Mouse (Mus musculus) neural tube, embryonic 10.5 days (tissue): Measurements from ENCODE around the gene Stag1.

ENCODE experiments used
- DNase-seq: peaks from one replicate; pipeline ENCODE4 v3.0.0-alpha.2; 2017; ENCODE audit warnings: low spot score; ENCODE audit errors: extremely low spot score

The Stag1 gene

GRCm38 (mm10) chr9:100597546-100597945 is at the start of gene Stag1:
Gene Stag1 (plus strand): TSS chr9:100597798.
- DNase-seq: no peak

GRCm38 (mm10) chr9:100548313-100548712 is 49.3 kb upstream of the Stag1 start:
- DNase-seq: no peak

GRCm38 (mm10) chr9:100555686-100556085 is 41.9 kb upstream of the Stag1 start:
- DNase-seq: no peak

- no peak for DNase-seq
Observed at GRCm38 (mm10) chr9:100558023-100558573, 39.5 kb upstream of the Stag1 start.

- DNase-seq: no peak
Observed at GRCm38 (mm10) chr9:100558991-100559390, 38.6 kb upstream of the Stag1 start.

- no peak for DNase-seq
Observed at GRCm38 (mm10) chr9:100560251-100560890, 37.2 kb upstream of the Stag1 start.

- peak; percentile 51 for DNase-seq
Observed at GRCm38 (mm10) chr9:100569798-100570625, 27.6 kb upstream of the Stag1 start.

- peak; percentile 85 for DNase-seq
Observed at GRCm38 (mm10) chr9:100570626-100571233, 26.9 kb upstream of the Stag1 start, which contains the start of gene Slc35g2. Gene Slc35g2 (minus strand): TSS chr9:100571090.

- DNase-seq: no peak
Observed at GRCm38 (mm10) chr9:100571511-100571910, 26.1 kb upstream of the Stag1 start.

GRCm38 (mm10) chr9:100573300-100573699 is 24.3 kb upstream of the Stag1 start:
- DNase-seq: no peak

- DNase-seq: no peak
Observed at GRCm38 (mm10) chr9:100573942-100574341, 23.7 kb upstream of the Stag1 start.

GRCm38 (mm10) chr9:100580196-100580740 is 17.3 kb upstream of the Stag1 start:
- no peak for DNase-seq

GRCm38 (mm10) chr9:100581543-100582492 is 15.8 kb upstream of the Stag1 start:
- DNase-seq: no peak

- DNase-seq: no peak
Observed at GRCm38 (mm10) chr9:100582883-100583575, 14.6 kb upstream of the Stag1 start.

- DNase-seq: no peak
Observed at GRCm38 (mm10) chr9:100584031-100584430, 13.6 kb upstream of the Stag1 start.

- DNase-seq: no peak
Observed at GRCm38 (mm10) chr9:100590462-100590861, 7.1 kb upstream of the Stag1 start.

GRCm38 (mm10) chr9:100596317-100596716 is 1.3 kb upstream of the Stag1 start:
- DNase-seq: no peak

GRCm38 (mm10) chr9:100599761-100600328 is 2.2 kb downstream of the Stag1 start:
- no peak for DNase-seq

GRCm38 (mm10) chr9:100602130-100602529 is 4.5 kb downstream of the Stag1 start:
- no peak for DNase-seq

GRCm38 (mm10) chr9:100603156-100603555 is 5.6 kb downstream of the Stag1 start:
- no peak for DNase-seq
